Mouse (Mus musculus) T-cell, adult 2 months (primary cell): Measurements from ENCODE around the gene Gm6793.

Experiments used
- DNase-seq: peaks from one replicate; pipeline ENCODE4 v3.0.0; 2022; ENCODE audit warnings: low spot score

Gene Gm6793

DNA sequence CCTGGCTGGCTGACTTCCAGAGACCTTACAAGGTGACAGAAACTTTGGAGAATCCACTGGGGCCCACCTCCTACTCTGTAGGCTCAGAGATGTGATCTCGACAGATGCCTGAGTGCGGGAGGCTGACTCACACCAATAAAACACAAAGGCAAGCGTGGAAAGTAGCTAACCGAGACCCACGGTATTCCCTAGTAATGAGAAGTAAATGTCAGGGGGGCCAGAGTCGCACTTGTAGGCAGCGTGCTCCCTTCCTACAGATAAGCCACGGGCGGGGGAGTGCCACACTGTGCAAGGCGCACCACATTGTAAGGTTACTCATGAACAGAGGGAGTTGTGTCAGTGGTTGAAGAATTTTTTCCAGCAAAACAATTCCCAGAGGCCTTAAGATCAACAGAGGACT lies 30.3 kb downstream of the Gm6793 start:
- no peak for DNase-seq

DNA sequence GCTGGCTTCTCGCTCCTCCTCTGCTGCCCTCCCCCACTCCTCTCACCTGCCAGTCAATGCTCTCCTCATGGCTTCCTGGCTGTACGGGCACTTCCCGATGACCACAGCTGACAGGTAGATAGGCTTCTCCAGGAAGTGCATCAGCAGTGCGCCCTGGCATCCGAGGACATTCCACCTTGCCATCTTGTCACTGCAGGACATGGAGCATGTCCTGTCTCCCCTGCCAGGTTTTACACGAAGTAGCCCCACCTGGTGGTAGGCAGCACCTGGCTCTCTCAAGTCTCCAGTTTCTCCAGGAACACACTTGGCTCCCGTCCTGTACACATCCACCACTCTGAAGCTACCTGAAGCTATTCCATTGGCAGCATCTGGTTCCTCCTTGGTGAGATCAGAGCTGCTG lies 32.7 kb downstream of the Gm6793 start:
- no peak for DNase-seq

DNA sequence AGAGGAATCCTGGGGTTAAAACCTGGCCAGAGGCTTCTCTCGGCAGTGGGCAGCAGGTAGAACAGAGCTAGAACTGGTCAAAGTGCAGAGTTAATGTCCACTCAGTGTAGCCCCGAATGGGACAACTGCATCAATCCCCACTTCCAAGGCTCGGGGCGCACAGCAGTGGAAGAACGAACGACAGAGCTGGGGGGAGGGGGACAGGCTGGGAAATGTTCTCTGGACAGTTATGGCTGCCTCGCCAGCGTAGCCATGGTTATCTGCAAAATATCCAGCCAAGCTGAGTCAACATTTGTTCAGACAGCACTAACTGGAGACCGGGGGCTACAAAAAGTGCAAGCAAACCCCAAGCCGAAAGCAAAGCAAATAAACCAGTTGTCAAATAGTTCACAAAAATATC lies 36.7 kb downstream of the Gm6793 start:
- no peak for DNase-seq

DNA sequence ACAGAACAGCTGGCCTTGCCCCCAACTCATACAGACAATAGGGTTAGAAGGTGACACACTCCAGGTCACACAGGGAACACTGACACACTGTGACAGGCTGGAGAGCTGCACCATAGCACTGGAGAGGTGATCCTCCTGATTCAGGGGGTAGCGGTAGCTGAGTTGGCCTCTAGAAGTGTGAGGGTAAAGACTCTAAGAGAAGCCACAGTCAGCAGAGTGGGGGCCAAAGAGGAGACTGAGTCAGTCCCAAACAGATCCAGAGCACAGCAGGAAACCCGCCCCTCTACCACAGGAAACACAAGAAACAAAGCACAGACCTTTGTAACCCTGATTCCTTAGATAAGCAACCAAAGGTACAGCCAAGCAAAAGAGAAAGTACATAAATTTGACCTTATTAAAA lies 38.5 kb downstream of the Gm6793 start:
- DNase-seq: peak; percentile 33

DNA sequence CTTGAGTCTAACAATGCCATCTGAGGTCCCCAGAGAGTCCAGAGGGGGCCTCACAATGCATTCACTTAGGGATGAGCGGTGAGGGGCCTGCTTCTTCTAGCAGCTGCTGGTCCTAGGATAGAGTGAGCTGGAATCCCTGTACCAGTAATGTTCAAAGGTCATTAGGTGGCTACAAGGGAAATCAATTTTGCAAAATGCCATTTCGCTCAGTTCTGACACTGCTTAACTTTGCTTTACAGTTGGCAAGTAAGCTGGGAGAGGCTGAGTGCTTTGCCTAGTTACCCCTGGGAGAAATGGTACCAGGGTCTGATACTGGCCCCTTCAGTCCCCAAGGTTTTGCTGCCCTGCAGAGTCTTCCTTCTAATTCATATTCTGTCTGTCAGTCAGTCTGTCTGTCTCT lies 39.1 kb downstream of the Gm6793 start:
- DNase-seq: no peak

DNA sequence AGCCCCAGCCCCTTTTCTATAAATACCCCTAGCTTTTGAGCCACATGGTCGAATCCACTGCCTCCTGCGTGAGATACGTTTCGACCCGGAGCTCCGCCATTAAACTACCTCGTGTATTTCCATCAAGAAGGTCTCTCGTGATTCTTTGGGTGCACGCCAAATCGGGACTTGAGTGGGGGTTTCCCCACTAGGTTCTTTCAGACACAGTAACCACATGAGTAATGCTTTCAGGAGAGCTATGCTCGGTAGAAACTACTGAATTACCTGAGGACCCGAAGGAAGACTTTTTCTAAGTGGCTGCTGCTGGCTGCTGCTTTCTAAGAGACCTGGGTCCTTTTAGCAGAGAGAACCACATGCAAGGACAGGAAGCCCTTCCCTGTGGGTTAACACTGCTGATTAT lies 40.7 kb downstream of the Gm6793 start:
- DNase-seq: peak; percentile 33

DNA sequence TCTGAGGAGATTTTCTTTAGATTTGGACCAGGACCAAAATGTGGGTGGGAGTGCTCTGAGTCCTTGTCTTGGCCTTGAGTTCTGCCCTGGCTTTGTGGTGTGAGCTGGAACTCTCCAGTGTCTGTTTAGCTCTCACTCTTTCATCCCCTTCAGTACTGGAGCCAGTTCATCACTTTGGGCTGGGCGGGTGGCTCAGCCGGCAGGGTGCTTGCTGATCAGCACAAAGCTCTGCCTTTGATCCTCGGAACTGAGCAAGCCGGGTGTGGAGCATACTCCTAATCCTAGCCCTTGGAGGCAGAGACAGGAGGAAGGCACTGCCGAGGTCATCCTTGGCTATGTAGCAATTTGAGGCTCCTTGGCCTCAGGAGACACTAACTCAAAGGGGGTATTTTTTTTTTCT lies 45.8 kb downstream of the Gm6793 start:
- DNase-seq: no peak

DNA sequence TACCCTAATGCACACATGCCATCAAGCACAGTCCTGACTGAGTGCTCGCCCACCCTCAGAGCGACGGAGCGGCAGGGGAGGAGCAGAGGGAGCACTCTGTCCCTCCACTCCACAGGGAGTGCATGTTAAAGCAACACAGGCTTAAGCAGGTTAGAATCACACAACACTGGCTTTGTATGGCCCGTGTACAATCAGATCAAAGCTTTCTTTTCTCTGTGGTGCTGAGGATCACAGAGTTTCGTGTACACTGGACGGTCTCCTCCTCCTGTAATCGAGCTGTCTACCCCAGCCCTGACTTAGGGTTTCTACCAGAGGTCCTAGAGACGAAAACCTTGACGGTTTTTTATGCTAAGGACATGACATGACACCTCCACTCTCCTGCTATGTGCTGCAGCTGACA lies 46.3 kb downstream of the Gm6793 start:
- DNase-seq: no peak

DNA sequence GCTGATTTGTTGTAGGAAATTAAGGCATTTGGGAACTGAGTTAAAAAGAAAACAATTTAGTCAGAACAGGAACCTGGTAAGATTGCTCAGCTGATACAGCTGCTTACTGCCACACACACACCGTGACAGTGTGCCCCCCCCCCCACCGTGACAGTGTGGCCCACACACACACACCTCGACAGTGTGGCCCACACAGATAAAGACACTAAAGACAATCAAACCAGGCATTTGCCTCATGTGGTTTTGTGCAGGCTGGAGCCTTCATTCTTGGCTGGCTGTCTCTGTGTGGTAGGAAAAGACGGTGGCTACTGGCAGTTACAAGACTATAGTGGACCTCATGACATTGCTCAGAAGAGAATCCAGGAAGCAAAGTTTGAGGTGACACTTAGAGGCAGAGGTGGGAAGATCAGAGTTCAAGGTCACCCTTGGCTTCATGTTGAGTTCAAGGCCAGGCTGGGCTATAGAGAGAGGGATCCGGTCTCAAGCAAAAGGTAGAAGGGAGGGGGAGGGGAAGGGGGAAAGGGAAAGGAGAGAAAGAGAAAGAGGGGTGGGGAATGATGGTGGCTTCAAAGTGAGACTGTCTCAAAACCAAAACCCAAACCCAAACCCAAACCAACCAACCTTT lies 47.5 kb downstream of the Gm6793 start:
- DNase-seq: no peak

DNA sequence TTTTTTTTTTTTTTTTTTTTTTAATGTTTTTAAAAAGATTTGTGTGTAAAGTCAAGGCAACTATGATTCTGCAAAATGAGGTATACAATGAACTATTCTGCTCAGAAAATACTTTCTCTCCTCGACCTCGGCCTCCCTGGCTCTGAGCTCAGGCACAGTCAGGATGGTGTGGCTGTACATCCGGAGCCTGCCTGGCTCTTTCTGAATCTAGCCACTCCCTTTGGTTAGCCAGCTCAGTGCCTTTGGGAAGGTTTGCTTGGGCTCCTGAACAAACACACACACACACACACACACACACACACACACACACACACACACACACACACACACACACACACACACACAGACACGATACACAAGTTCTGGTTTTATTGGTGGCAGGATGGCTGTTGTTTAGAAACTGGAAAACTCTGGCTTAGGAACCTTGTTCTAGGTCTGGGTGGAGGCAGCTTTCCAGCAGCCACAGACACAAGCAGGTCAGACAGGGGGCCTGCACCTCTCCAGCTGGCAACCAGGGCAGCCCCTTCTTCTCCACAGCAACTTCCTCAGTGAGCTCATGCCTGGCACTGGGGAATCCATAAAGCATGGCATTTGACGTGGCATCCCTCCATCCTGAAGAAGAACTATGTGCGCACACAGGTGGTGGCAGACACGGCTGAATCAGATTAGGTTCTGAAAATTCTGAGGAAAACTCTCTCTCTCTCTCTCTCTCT lies 49.8 kb downstream of the Gm6793 start:
- no peak for DNase-seq

DNA sequence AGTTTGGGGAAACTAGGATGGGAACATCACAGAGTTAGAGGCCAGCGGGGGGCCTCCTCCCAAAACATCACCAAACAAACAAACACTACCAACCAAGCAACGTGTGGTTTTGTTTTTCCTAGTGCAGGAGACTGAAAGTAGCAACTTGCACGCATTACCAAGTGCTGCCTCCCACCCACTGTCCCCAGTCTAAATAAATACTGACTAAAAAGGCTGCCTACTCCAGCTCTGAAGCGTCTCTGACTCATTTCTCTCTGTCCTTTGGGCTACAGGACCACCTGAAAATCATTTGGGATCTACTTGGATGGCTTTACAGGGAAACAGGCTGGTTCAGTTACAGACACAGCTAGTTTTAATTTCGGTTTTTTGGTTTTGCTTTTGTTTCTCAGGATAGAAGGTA lies 50.5 kb downstream of the Gm6793 start:
- DNase-seq: no peak

DNA sequence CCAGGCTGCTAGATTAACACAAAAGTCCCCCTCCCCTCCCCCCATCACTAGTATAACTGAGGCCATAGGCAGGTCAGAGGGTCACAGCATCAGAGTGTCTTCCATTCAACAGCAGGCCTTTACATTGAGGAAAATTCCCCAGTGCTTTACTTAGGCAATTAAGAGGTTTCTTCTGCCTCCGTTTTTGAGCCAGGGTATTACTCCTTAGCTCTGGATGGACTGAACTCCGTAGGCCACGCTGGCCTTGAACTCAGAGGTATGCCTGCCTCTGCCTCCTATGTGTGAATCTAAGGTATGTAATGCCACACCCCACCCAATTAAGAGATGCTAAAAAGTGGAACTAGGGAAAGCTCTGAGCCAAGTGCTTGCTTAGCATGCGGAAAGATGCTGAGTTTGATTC lies 51.3 kb downstream of the Gm6793 start:
- DNase-seq: no peak
